Mouse (Mus musculus) hindbrain, postnatal 0 days (tissue): Measurements from ENCODE around the gene Apoa1. TPM values are rescaled to one million over a fixed set of nuclear protein-coding genes. Genes with fewer than 3 reads are reported as not detected.

Experiments
- ATAC-seq: fragments of 200-750 bp; cut with Nextera tagmentation; 2 replicates; pipeline ENCODE4 v1.8.0; 2017; ENCODE audit warnings: mild to moderate bottlenecking, moderate TSS enrichment, moderate library complexity
- DNase-seq: peaks from one replicate; pipeline ENCODE4 v3.0.0-alpha.2; 2015; ENCODE audit warnings: low spot score
- H3K27ac ChIP-seq: fragments of 300-500 bp; sonication (generic); 2 replicates; pipeline ENCODE4 v1.5.1; 2014; ENCODE audit warnings: mild to moderate bottlenecking
- H3K27me3 ChIP-seq: fragments of 300-500 bp; sonication (generic); 2 replicates; pipeline ENCODE4 v1.6.1; 2014; ENCODE audit warnings: low read length, mixed read lengths; ENCODE audit not compliant: insufficient read depth
- H3K36me3 ChIP-seq: fragments of 300-500 bp; sonication (generic); 2 replicates; pipeline ENCODE4 v1.6.1; 2014; ENCODE audit warnings: low read length, mixed read lengths; ENCODE audit not compliant: insufficient read depth
- H3K4me1 ChIP-seq: fragments of 300-500 bp; sonication (generic); 2 replicates; pipeline ENCODE4 v1.6.1; 2014; ENCODE audit warnings: antibody characterized with exemption, low read length, mixed read lengths; ENCODE audit not compliant: insufficient read depth
- H3K4me2 ChIP-seq: fragments of 300-500 bp; sonication (generic); 2 replicates; pipeline ENCODE4 v1.6.1; 2014; ENCODE audit warnings: low read depth, mild to moderate bottlenecking, low read length, moderate library complexity, mixed read lengths
- H3K4me3 ChIP-seq: fragments of 300-500 bp; sonication (generic); 2 replicates; pipeline ENCODE4 v1.5.1; 2014; ENCODE audit warnings: low read length
- H3K9ac ChIP-seq: fragments of 300-500 bp; sonication (generic); replicated peaks from 2 replicates; pipeline ENCODE4 v1.6.1; 2014; ENCODE audit warnings: mild to moderate bottlenecking, low read length, moderate library complexity, mixed read lengths
- H3K9me3 ChIP-seq: fragments of 300-500 bp; sonication (generic); 2 replicates; pipeline ENCODE4 v1.6.1; 2016; ENCODE audit warnings: low read length, mixed read lengths
- CTCF ChIP-seq: IDR thresholded peaks from 2 replicates; pipeline ENCODE4 v1.5.1; 2016; ENCODE audit warnings: antibody characterized with exemption, control low read depth, low read depth
- WGBS: fragments of 180-500 bp; shearing (Covaris S2); extraction: QIAGEN DNeasy Blood & Tissue Kit; methylation state at CpG from one replicate; pipeline ENCODE4 v1.1.7; 2014; 5-methylcytosine and 5-hydroxymethylcytosine counted together
- polyA plus RNA-seq: library from polyadenylated mRNA; unstranded; fragments of >200 nt; fragmentation: Nextera tagmentation; extraction: Ambion mirVana; gene quantifications from 2 replicates; pipeline ENCODE4 v1.2.1, GENCODE M21; 2015
- total RNA-seq: library from RNA; depleted of rRNA; stranded (reverse); fragments of >200 nt; gene quantifications from 2 replicates; pipeline ENCODE4 v1.2.3, GENCODE M21; 2014

The Apoa1 gene
- total and polyA plus RNA-seq, 2 experiments from 2014 or later = 1.6 to 4.5 TPM

GRCm38 (mm10) chr9:46188956-46189355 is 39.4 kb upstream of the Apoa1 start:
- no peak overlapping the region for H3K4me3 ChIP-seq
- H3K36me3 ChIP-seq = no peaks in the 10 kb centered on the region
- no peaks in the 10 kb centered on the region for H3K4me1 ChIP-seq
- DNase-seq (peak; percentile 29), ATAC-seq (peak; percentile 43; the same call in 1 of the 2 replicates)
- peak overlapping the region; percentile 37; the same call in 1 of the 2 replicates for H3K27ac ChIP-seq
- H3K9me3 ChIP-seq = no peaks in the 10 kb centered on the region
- 43% methylated on average over 5 of the region's 5 CpGs for WGBS
- H3K9ac ChIP-seq = no peak overlapping the region
- no peaks in the 10 kb centered on the region for H3K27me3 ChIP-seq
- no peak for TF ChIP-seq CTCF
- no peak overlapping the region for H3K4me2 ChIP-seq

DNA sequence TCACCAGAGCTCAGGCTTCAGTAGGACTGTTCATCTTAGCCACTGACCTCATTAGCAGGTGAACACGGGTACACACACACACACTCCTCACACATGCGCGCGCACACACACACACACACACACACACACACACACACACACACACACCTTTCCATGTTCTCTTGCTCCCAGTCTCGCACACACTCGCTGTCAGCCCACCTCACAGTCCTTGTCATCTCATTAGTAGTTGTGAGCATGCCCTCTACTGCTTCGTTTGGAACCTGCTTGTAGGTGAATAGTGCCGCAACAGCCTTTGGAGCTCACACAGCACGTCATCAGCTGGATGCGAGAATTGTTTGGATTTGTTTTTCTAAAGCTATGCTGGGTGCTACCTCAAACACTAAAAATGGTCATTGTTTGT is 39.0 kb upstream of the Apoa1 start:
- peak overlapping the region; percentile 37; the same call in 1 of the 2 replicates for H3K27ac ChIP-seq
- H3K4me1 ChIP-seq = no peaks in the 10 kb centered on the region
- ATAC-seq (peak; percentile 78), DNase-seq (peak; percentile 58)
- no peak overlapping the region for H3K4me3 ChIP-seq
- no peaks in the 10 kb centered on the region for H3K27me3 ChIP-seq
- H3K9me3 ChIP-seq = no peaks in the 10 kb centered on the region
- H3K36me3 ChIP-seq = no peaks in the 10 kb centered on the region
- WGBS = 71% methylated on average over 10 of the region's 10 CpGs
- TF ChIP-seq CTCF = peak; percentile 48
- no peak overlapping the region for H3K4me2 ChIP-seq
- H3K9ac ChIP-seq = no peak overlapping the region

DNA sequence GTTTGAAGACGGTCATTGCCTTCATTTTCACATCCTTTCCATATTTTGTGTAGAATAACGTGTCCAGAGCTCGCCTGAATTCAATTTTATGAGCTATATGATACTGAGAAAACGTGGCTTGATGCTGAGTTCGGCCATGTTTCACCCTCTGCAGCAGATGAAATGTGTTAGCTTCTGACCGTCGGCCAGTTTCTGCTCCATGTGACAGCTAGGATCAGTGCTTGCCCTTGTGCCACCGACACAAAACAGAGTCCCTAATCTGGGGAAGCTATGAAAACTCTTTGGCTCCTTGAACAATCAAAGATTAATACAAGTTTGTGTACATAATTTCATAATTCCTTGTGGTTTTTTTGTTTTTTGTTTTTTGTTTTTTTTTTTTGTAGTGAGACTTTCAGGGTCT is 37.1 kb upstream of the Apoa1 start:
- Histone ChIP-seq H3K27ac (no peak overlapping the region), H3K36me3 (peaks cover 11% of the 10 kb centered on the region; the same call in 1 of the 2 replicates), H3K9me3 (no peaks in the 10 kb centered on the region), H3K9ac (no peak overlapping the region), H3K27me3 (no peaks in the 10 kb centered on the region), H3K4me3 (no peak overlapping the region), H3K4me1 (no peaks in the 10 kb centered on the region), H3K4me2 (no peak overlapping the region)
- no peak for TF ChIP-seq CTCF
- 70% methylated on average over 8 of the region's 8 CpGs for WGBS
- DNase-seq (no peak), ATAC-seq (no peak)

GRCm38 (mm10) chr9:46191644-46192043 is 36.7 kb upstream of the Apoa1 start:
- TF ChIP-seq CTCF = peak; percentile 73
- DNase-seq (peak; percentile 88), ATAC-seq (no peak)
- Histone ChIP-seq H3K36me3 (peaks cover 15% of the 10 kb centered on the region; the same call in 1 of the 2 replicates), H3K27me3 (no peaks in the 10 kb centered on the region), H3K4me2 (no peak overlapping the region), H3K9me3 (no peaks in the 10 kb centered on the region), H3K4me3 (no peak overlapping the region), H3K27ac (no peak overlapping the region), H3K9ac (no peak overlapping the region), H3K4me1 (no peaks in the 10 kb centered on the region)
- 9% methylated on average over 1 of the region's 1 CpGs for WGBS

DNA sequence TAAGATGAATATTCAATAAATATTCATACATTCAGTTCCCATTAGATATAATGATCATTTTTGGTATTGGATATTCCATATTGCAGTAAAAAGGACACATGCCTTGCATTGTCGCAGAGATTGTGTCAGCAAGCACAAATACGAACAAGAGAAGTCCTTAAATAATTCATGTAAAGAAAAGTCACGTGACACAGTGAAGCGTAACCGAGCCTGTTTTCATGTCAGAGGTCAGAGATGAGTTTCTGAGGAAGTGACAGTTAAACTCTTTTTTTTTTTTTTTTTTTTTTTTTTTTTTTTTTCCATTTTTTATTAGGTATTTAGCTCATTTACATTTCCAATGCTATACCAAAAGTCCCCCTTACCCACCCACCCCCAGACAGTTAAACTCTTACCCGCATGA is 35.7 kb upstream of the Apoa1 start:
- Histone ChIP-seq H3K36me3 (peaks cover 23% of the 10 kb centered on the region; the same call in 1 of the 2 replicates), H3K4me2 (no peak overlapping the region), H3K9ac (no peak overlapping the region), H3K27ac (no peak overlapping the region), H3K4me1 (no peaks in the 10 kb centered on the region), H3K27me3 (no peaks in the 10 kb centered on the region), H3K4me3 (no peak overlapping the region), H3K9me3 (no peaks in the 10 kb centered on the region)
- ATAC-seq = no peak
- no peak for DNase-seq
- 71% methylated on average over 6 of the region's 6 CpGs for WGBS
- TF ChIP-seq CTCF = no peak

DNA sequence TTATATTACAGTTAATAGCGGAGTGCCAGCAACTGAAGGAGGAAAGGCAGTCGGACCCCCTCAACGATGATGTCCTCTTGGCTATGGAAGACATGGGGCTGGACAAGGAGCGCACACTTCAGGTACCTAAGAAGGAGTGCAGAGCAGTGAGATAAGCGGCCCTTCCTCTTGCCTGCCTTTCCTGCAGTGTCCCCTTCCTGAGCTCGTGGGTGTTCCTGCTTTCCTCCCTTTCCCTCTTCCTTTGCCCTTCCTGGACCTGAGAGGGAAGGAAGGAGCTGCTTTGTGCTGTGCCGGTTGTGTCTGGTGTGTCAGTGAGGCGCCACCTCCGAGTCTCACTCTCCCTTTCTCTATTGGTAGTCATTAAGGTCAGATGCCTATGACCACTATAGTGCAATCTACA is 33.6 kb upstream of the Apoa1 start:
- Histone ChIP-seq H3K36me3 (peaks cover 36% of the 10 kb centered on the region), H3K4me3 (no peak overlapping the region), H3K9me3 (no peaks in the 10 kb centered on the region), H3K27ac (no peak overlapping the region), H3K4me2 (no peak overlapping the region), H3K27me3 (no peaks in the 10 kb centered on the region), H3K9ac (no peak overlapping the region), H3K4me1 (no peaks in the 10 kb centered on the region)
- 91% methylated on average over 9 of the region's 9 CpGs for WGBS
- ATAC-seq (no peak), DNase-seq (no peak)
- no peak for TF ChIP-seq CTCF

- H3K27ac ChIP-seq = no peak overlapping the region
- no peak overlapping the region for H3K9ac ChIP-seq
- DNase-seq = no peak
- H3K4me1 ChIP-seq = no peaks in the 10 kb centered on the region
- 82% methylated on average over 12 of the region's 12 CpGs for WGBS
- H3K9me3 ChIP-seq = no peaks in the 10 kb centered on the region
- H3K4me3 ChIP-seq = no peak overlapping the region
- H3K27me3 ChIP-seq = no peaks in the 10 kb centered on the region
- peaks cover 47% of the 10 kb centered on the region for H3K36me3 ChIP-seq
- no peak overlapping the region for H3K4me2 ChIP-seq
- TF ChIP-seq CTCF = no peak
- ATAC-seq = no peak
Observed at GRCm38 (mm10) chr9:46196699-46197169, 31.6 kb upstream of the Apoa1 start.
